Mouse (Mus musculus): ENCODE results near the gene Mr1. TPM values are rescaled to one million over a fixed set of nuclear protein-coding genes. Genes with fewer than 3 reads are reported as not detected.

Gene Mr1
- total and polyA plus RNA-seq, 3 experiments = 4.3 to 7.6 (median 7.1) TPM

DNA sequence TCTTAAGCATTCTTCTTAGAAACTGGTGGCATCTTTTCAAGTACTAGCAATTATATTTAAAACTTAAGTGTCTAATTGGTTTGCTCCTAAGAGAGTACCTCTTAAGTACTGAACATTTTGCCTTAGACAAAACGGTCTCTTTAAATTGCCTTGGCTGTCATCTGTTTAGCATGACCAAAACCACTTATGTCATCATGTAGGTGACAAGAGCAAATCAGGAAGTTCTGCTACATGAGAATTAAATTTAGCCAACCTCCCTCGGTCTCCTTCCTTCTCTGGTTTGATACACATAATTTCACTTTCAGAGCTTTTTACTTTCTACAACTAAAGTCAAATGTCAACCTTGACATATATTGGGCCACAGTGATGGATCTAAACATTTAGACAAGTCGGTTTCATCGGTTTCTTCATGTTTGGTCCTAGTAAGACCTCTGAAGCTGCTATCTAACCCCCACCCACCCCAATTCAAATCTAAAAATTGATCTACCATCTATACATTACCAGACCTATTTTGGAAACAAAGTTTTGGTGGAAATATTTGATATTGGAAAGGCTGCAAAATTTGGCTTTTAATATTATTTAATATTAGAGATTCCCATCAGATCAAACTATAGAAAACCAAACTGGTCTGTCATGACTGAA is 49.9 kb downstream of the Mr1 start:
- in situ Hi-C loops (cut with MboI; ENCODE audit: low pct_ligation_motif_present, low pct_unique_long_range_greater_than_20kb, low sequenced_read_pairs) (loop anchor here (5.0 kb wide), 1 partner anchor 46 kb away; no protein-coding TSS in a partner anchor), dilution Hi-C loops (cut with MboI; ENCODE audit: extremely low pct_ligation_motif_present, extremely low pct_unique_long_range_greater_than_20kb, low sequenced_read_pairs) (no loop called here)
- TF ChIP-seq CHD2 (IDR thresholded peaks at IDR 0.05; ENCODE audit: low read length) (no peak), ETS1 (conservative IDR thresholded peaks at IDR 0.05; ENCODE audit: low read depth, low read length) (peak; percentile 58), MAZ (IDR thresholded peaks at IDR 0.05; ENCODE audit: low read depth, low read length) (no peak), UBTF (IDR thresholded peaks at IDR 0.05; ENCODE audit: low read depth, low read length) (no peak), CHD1 (IDR thresholded peaks at IDR 0.05; ENCODE audit: low read depth, low read length) (peak; percentile 85; the same call in 1 of the 2 replicates), MXI1 (IDR thresholded peaks at IDR 0.05; ENCODE audit: low read depth, low read length) (0 out of 2 replicates have a peak, but pooled peaks have one; percentile 62), SMC3 (IDR thresholded peaks at IDR 0.05; ENCODE audit: low read depth, low read length) (no peak; the same call in 1 of the 2 replicates), BHLHE40 (IDR thresholded peaks at IDR 0.05; ENCODE audit: low read depth, low read length) (peak; percentile 3; the same call in 1 of the 2 replicates), SIN3A (IDR thresholded peaks at IDR 0.05; ENCODE audit: low read length) (peak; percentile 65), ELF1 (IDR thresholded peaks at IDR 0.05; ENCODE audit: low read depth, low read length) (peak; percentile 58), PAX5 (IDR thresholded peaks at IDR 0.05; ENCODE audit: low read length) (no peak), NELFE (IDR thresholded peaks at IDR 0.05; ENCODE audit: low read depth, low read length) (no peak), POLR2AphosphoS2 (IDR thresholded peaks at IDR 0.05; ENCODE audit: low read depth, low read length) (no peak; the same call in none of the 2 replicates), JUND (conservative IDR thresholded peaks at IDR 0.05; ENCODE audit: low read depth, low read length) (peak; percentile 39; the same call in 1 of the 2 replicates), MAFK (IDR thresholded peaks at IDR 0.05; ENCODE audit: insufficient replicate concordance, low read length) (peak; percentile 10; the same call in 1 of the 2 replicates), POLR2A (IDR thresholded peaks at IDR 0.05; ENCODE audit: low read depth, low read length) (peak; percentile 29; the same call in 1 of the 2 replicates), HCFC1 (IDR thresholded peaks at IDR 0.05; ENCODE audit: low read depth, low read length) (no peak), EP300 (IDR thresholded peaks at IDR 0.05; ENCODE audit: low read length) (no peak)
- H3K27me3 ChIP-seq (replicated peaks) = no peaks in the 10 kb centered on the region
- H3K4me2 ChIP-seq (ENCODE audit: insufficient read depth, low read depth, poor library complexity, severe bottlenecking) = peak overlapping the region; percentile 34
- H3K4me3 ChIP-seq (replicated peaks in 1 of 3; ENCODE audit: low read depth in 2 of 3, low read length in 2 of 3, poor library complexity in 1 of 3) = peak overlapping the region; percentile 75 to 95 (median 92)
- peaks cover 0 to 9% of the 10 kb centered on the region in 2 experiments for H3K36me3 ChIP-seq (replicated peaks in 1 of 2; ENCODE audit: control insufficient read depth in 1 of 2, insufficient read depth in 1 of 2, low read length in 1 of 2)
- H3K4me1 ChIP-seq (ENCODE audit: control insufficient read depth in 1 of 2, insufficient read depth in 2 of 2) = peaks cover 9 to 43% of the 10 kb centered on the region in 2 experiments
- H3K9me3 ChIP-seq (replicated peaks; ENCODE audit: low read length) = no peaks in the 10 kb centered on the region
- no peak for DNase-seq (ENCODE audit: extremely low read depth)
- H3K27ac ChIP-seq (ENCODE audit: insufficient read depth, low read depth) = no peak overlapping the region
- H3K79me2 ChIP-seq (replicated peaks; ENCODE audit: control insufficient read depth, extremely low read depth, insufficient read depth, poor library complexity, severe bottlenecking) = peaks cover 23% of the 10 kb centered on the region
- peak overlapping the region; percentile 90 for H3K9ac ChIP-seq (ENCODE audit: insufficient read depth, low read depth)

DNA sequence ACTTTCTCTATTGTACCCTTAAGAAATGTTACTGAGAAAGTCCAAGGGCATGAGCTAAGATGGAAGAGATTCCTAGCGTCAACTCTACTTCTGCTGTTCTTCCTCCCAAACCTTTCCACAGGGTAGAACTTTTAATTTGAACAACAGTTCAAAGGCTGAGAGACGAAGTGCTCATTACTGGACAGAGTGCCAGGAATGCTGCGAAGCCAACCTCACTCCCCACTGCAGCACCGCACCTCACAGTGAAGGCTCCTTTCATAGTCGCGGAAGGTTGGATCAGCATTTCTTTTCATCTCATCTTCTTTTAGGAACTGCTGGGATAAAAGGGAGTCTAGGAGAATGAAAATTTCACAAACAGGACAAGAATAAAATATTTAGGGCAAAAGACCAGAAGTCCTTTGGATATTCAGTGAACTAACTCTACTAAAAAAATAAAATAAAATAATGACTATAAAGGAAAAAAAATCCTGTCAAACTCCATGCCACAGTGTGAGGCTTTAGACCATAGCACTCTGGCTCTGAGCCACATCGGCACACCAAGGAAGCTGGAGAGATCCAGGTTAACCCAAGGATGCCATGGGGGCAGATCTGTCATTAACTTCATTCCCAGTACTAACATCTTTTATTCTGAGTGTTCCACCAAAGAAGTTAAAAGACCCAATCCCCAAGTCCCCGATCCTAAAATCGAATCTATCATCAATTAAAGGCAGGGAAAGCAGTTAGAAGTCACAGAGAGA is 52.5 kb downstream of the Mr1 start:
- dilution Hi-C loops (cut with MboI; ENCODE audit: extremely low pct_ligation_motif_present, extremely low pct_unique_long_range_greater_than_20kb, low sequenced_read_pairs) (no loop called here), in situ Hi-C loops (cut with MboI; ENCODE audit: low pct_ligation_motif_present, low pct_unique_long_range_greater_than_20kb, low sequenced_read_pairs) (no loop called here)
- TF ChIP-seq ETS1 (conservative IDR thresholded peaks at IDR 0.05; ENCODE audit: low read depth, low read length) = no peak
- TF ChIP-seq USF2 (conservative IDR thresholded peaks at IDR 0.05; ENCODE audit: low read depth, low read length) = no peak
- TF ChIP-seq SIN3A (IDR thresholded peaks at IDR 0.05; ENCODE audit: low read length) = no peak
- no peak for TF ChIP-seq CHD2 (IDR thresholded peaks at IDR 0.05; ENCODE audit: low read length)
- TF ChIP-seq IRF4 (IDR thresholded peaks at IDR 0.05; ENCODE audit: low read depth, low read length) = no peak
- TF ChIP-seq MAZ (IDR thresholded peaks at IDR 0.05; ENCODE audit: low read depth, low read length) = no peak
- no peak for TF ChIP-seq ELF1 (IDR thresholded peaks at IDR 0.05; ENCODE audit: low read depth, low read length)
- TF ChIP-seq ZKSCAN1 (IDR thresholded peaks at IDR 0.05; ENCODE audit: borderline replicate concordance, low read depth, low read length) = no peak
- no peak for TF ChIP-seq UBTF (IDR thresholded peaks at IDR 0.05; ENCODE audit: low read depth, low read length)
- TF ChIP-seq JUN (IDR thresholded peaks at IDR 0.05; ENCODE audit: insufficient read depth, low read depth, low read length) = no peak
- Histone ChIP-seq H3K27me3 (replicated peaks) (no peaks in the 10 kb centered on the region), H3K79me2 (replicated peaks; ENCODE audit: control insufficient read depth, extremely low read depth, insufficient read depth, poor library complexity, severe bottlenecking) (peaks cover 21% of the 10 kb centered on the region), H3K4me3 (replicated peaks in 1 of 3; ENCODE audit: low read depth in 2 of 3, low read length in 2 of 3, poor library complexity in 1 of 3) (no peak overlapping the region), H3K9me3 (replicated peaks; ENCODE audit: low read length) (no peaks in the 10 kb centered on the region), H3K9ac (ENCODE audit: insufficient read depth, low read depth) (no peak overlapping the region), H3K4me2 (ENCODE audit: insufficient read depth, low read depth, poor library complexity, severe bottlenecking) (no peak overlapping the region), H3K4me1 (ENCODE audit: control insufficient read depth in 1 of 2, insufficient read depth in 2 of 2) (peaks cover 17 to 58% of the 10 kb centered on the region in 2 experiments), H3K27ac (ENCODE audit: insufficient read depth, low read depth) (no peak overlapping the region), H3K36me3 (replicated peaks in 1 of 2; ENCODE audit: control insufficient read depth in 1 of 2, insufficient read depth in 1 of 2, low read length in 1 of 2) (peaks cover 0 to 9% of the 10 kb centered on the region in 2 experiments)
- no peak for DNase-seq (ENCODE audit: extremely low read depth)
